Mouse (Mus musculus) G1E (cell line): ENCODE data around the gene Mroh7. TPM values are rescaled to one million over a fixed set of nuclear protein-coding genes. Genes with fewer than 3 reads are reported as not detected.

Source experiments
- ATAC-seq: 2 replicates; pipeline ENCODE4 v1.8.0; 2016; ENCODE audit warnings: mild to moderate bottlenecking; ENCODE audit not compliant: insufficient number of reproducible peaks, poor library complexity, low FRiP score, severe bottlenecking; ENCODE audit errors: extremely low read depth
- DNase-seq: peaks from one replicate; pipeline ENCODE4 v3.0.0; 2012; ENCODE audit warnings: low spot score
- H3K27me3 ChIP-seq: 2 replicates; pipeline ENCODE4 v1.6.1; 2012; ENCODE audit warnings: mild to moderate bottlenecking, low read length, inconsistent platforms; ENCODE audit not compliant: insufficient read depth
- H3K36me3 ChIP-seq: replicated peaks from 2 replicates; pipeline ENCODE3; 2012; ENCODE audit warnings: mild to moderate bottlenecking, inconsistent platforms
- H3K4me1 ChIP-seq: 2 replicates; pipeline ENCODE4 v1.6.1; 2012; ENCODE audit warnings: low read depth, low read length, inconsistent platforms, mixed read lengths; ENCODE audit not compliant: insufficient read depth
- H3K4me3 ChIP-seq: 2 replicates; pipeline ENCODE4 v1.5.1; 2012; ENCODE audit warnings: low read depth, mild to moderate bottlenecking, inconsistent platforms, low read length, moderate library complexity, mixed read lengths
- H3K9me3 ChIP-seq: replicated peaks from 2 replicates; pipeline ENCODE4 v1.6.1; 2012; ENCODE audit warnings: inconsistent platforms
- CTCF ChIP-seq: IDR thresholded peaks from 2 replicates; pipeline ENCODE4 v1.5.1; 2012; ENCODE audit warnings: low read depth, low read length, inconsistent platforms, mixed read lengths
- GATA1 ChIP-seq: IDR thresholded peaks from 2 replicates; pipeline ENCODE4 v1.6.1; 2012; ENCODE audit warnings: borderline replicate concordance, low read length, inconsistent platforms, mixed read lengths
- GATA2 ChIP-seq: IDR thresholded peaks from 2 replicates; pipeline ENCODE4 v1.6.1; 2012; ENCODE audit warnings: low read depth, low read length, inconsistent platforms, borderline replicate concordance
- POLR2AphosphoS5 ChIP-seq: IDR thresholded peaks from 2 replicates; pipeline ENCODE4 v1.6.1; 2012; ENCODE audit warnings: low read depth, low read length, inconsistent platforms; ENCODE audit not compliant: insufficient replicate concordance
- TAL1 ChIP-seq: conservative IDR thresholded peaks from 2 replicates; pipeline ENCODE4 v1.6.1; 2012; ENCODE audit warnings: low read depth, low read length, inconsistent platforms, mixed read lengths
- polyA plus RNA-seq: library from polyadenylated mRNA; stranded (reverse); fragments of >175 nt; gene quantifications from 2 replicates; pipeline ENCODE4 v1.2.3, GENCODE M21; 2012
- total RNA-seq, 2 experiments: library from RNA; stranded (forward) in 1 of 2; stranded (reverse) in 1 of 2; fragments of 200-1000 nt in 1 of 2; fragments of >200 nt in 1 of 2; fragmentation: Nextera tagmentation in 1 of 2; gene quantifications; 2 replicates each; pipeline ENCODE4 v1.2.3; 2014 to 2017

Gene Mroh7
- total and polyA plus RNA-seq, 3 experiments, result 0.11 TPM; not detected in 2

GRCm38 (mm10) chr4:106703956-106704355 is 26.8 kb downstream of the Mroh7 start:
- H3K27me3 ChIP-seq, result peaks cover 51% of the 10 kb centered on the region
- DNase-seq, result no peak
- TF ChIP-seq GATA2 (no peak), TAL1 (no peak), GATA1 (no peak), POLR2AphosphoS5 (no peak), CTCF (no peak)
- no peaks in the 10 kb centered on the region for H3K9me3 ChIP-seq
- no peak for ATAC-seq
- H3K4me3 ChIP-seq, result no peak overlapping the region
- peaks cover 2% of the 10 kb centered on the region; the same call in 1 of the 2 replicates for H3K4me1 ChIP-seq
- no peaks in the 10 kb centered on the region for H3K36me3 ChIP-seq

DNA sequence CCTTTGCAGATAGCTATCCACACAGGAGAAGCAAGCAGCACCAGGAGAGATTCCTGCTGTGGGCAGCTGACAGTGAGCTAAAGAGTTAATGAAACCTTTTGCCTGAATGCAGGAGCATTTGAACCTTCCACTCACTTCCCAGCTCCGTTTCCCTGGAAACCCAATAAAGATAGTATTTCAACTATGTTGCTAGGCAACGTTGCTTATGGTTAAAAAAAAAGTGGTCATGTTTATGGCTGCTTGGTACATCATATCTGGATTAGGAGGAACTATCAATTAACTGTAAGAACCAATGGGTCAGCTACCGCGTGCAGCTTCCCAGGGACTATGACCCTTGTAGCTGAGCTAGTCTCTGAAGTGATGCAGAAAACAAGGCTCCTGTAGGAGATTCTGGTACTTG is 29.9 kb downstream of the Mroh7 start:
- DNase-seq (no peak), ATAC-seq (no peak)
- no peak overlapping the region for H3K4me3 ChIP-seq
- no peak for TF ChIP-seq TAL1
- TF ChIP-seq CTCF, result no peak
- H3K36me3 ChIP-seq, result no peaks in the 10 kb centered on the region
- H3K9me3 ChIP-seq, result no peaks in the 10 kb centered on the region
- H3K4me1 ChIP-seq, result no peaks in the 10 kb centered on the region
- peaks cover 52% of the 10 kb centered on the region for H3K27me3 ChIP-seq

GRCm38 (mm10) chr4:106699989-106700388 is 30.7 kb downstream of the Mroh7 start:
- no peak for TF ChIP-seq GATA1
- TF ChIP-seq CTCF, result no peak
- no peak for TF ChIP-seq POLR2AphosphoS5
- TF ChIP-seq TAL1, result no peak
- no peak for TF ChIP-seq GATA2
- no peaks in the 10 kb centered on the region for H3K9me3 ChIP-seq
- peaks cover 52% of the 10 kb centered on the region for H3K27me3 ChIP-seq
- H3K4me1 ChIP-seq, result no peaks in the 10 kb centered on the region
- no peaks in the 10 kb centered on the region for H3K36me3 ChIP-seq
- ATAC-seq (no peak), DNase-seq (no peak)
- H3K4me3 ChIP-seq, result no peak overlapping the region

DNA sequence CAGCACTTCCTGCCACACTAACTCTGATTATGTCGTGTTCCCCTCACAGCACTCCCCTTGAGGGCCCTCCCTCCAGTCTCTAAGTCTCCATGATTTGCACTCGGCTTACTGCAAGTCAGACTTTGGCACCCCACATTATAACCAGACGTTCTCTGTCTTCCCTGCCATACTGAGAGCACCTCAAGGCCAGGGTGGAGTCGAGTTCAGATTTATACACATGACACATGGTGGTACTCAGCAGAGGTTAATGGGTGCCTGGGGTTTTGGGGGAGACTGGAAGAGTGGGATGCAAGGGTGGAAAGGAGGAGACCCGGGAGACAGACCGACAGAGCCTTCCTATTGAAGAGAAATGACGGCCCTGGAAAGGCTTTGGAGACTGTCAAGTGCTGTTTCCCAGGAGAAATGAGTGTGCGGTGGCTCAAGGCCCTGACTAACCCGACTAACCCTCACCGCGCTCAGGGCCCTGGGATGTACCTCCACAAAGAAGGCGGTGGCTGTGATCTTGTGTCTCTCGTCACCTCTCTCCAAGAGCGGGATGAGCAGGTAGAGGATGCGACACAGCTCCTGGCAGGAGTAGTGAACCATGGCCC is 36.8 kb downstream of the Mroh7 start:
- TF ChIP-seq GATA2 (no peak), TAL1 (no peak), POLR2AphosphoS5 (no peak), GATA1 (no peak), CTCF (no peak)
- no peak for DNase-seq
- no peaks in the 10 kb centered on the region for H3K9me3 ChIP-seq
- ATAC-seq, result no peak
- H3K27me3 ChIP-seq, result peaks cover 42% of the 10 kb centered on the region
- H3K36me3 ChIP-seq, result no peaks in the 10 kb centered on the region
- H3K4me3 ChIP-seq, result no peak overlapping the region
- no peaks in the 10 kb centered on the region for H3K4me1 ChIP-seq

DNA sequence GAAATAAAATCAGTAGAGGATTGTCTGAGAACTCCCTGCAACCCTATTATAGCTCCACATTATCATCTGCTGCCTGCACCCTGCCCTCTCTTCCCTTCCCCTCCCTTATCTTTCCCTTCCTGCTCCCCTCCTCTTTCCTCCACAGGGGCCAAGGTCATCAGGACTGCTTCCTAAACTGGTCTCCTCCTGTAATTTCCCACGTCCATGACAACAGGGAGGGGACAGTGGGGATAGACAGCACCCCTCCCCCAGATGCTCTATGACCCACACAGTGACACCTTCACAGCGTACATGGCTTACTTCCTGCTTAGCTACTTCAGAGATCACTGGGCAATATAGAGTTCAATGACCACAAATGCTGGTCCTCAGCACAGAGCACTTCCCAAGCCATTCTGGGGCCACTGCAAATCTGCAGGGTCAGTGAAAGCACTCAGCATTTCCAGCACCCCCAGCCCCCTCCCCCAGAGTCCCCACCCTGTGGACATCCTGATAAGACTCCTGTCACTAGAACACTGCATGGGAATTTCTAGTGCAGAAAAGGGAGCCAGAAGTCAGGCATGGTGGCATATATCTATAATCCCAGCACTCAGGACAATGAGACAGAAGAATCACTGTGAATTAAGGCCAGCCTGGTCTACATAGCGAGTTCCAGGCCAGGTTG is 42.0 kb downstream of the Mroh7 start:
- no peaks in the 10 kb centered on the region for H3K4me1 ChIP-seq
- ATAC-seq (no peak), DNase-seq (no peak)
- no peak overlapping the region for H3K4me3 ChIP-seq
- no peak for TF ChIP-seq GATA2
- no peak for TF ChIP-seq TAL1
- TF ChIP-seq GATA1, result no peak
- TF ChIP-seq POLR2AphosphoS5, result no peak
- no peak for TF ChIP-seq CTCF
- H3K36me3 ChIP-seq, result no peaks in the 10 kb centered on the region
- H3K27me3 ChIP-seq, result peaks cover 26% of the 10 kb centered on the region
- H3K9me3 ChIP-seq, result no peaks in the 10 kb centered on the region

GRCm38 (mm10) chr4:106680955-106681354 is 49.8 kb downstream of the Mroh7 start:
- DNase-seq (no peak), ATAC-seq (no peak)
- TF ChIP-seq POLR2AphosphoS5 (no peak), TAL1 (no peak), GATA1 (no peak), GATA2 (no peak), CTCF (no peak)
- H3K4me3 ChIP-seq, result no peak overlapping the region
- peaks cover 36% of the 10 kb centered on the region for H3K4me1 ChIP-seq
- H3K27me3 ChIP-seq, result peaks cover 22% of the 10 kb centered on the region
- H3K36me3 ChIP-seq, result peaks cover 19% of the 10 kb centered on the region
- no peaks in the 10 kb centered on the region for H3K9me3 ChIP-seq
